Mouse (Mus musculus) urinary bladder, adult 2 months (tissue): Measurements from ENCODE around the gene Gm42715. TPM values are rescaled to one million over a fixed set of nuclear protein-coding genes. Genes with fewer than 3 reads are reported as not detected.
"Not testable (repeated sequence)": the region's sequence is repeated elsewhere in the genome, so short reads cannot be mapped to it uniquely, and the experiment has no call there.

Experiments
- DNase-seq: peaks from one replicate; pipeline ENCODE4 v3.0.0; 2022; ENCODE audit warnings: low spot score
- polyA plus RNA-seq: library from polyadenylated mRNA; depleted of rRNA; stranded (reverse); fragments of >200 nt; gene quantifications from 2 replicates; pipeline ENCODE4 v1.2.3, GENCODE M21; 2012; rRNA removed

Gene Gm42715
- 19.3 and 25.2 TPM in 2 replicates for polyA plus RNA-seq

DNA sequence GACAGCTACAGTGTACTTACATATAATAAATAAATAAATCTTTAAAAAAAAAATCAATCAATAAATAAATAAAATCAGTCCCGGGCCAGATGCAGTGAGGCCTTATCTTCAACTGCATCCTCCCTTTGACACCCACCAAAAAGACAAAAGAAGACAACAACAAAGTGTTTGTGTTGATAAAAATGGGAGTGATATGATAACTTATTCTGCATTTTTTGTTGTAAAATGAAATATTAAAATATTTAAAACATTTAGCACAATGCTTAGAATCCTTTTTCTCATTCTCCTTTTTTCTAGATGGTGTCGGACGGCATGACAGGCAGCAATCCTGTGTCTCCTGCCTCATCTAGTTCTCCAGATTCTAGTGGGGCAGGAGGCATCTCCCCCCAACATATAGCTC lies at the start of gene Gm42715:
Gene Gm42715, plus strand, starts transcription at position 301 of the 400 bp plus-strand sequence.
- no peak for DNase-seq

DNA sequence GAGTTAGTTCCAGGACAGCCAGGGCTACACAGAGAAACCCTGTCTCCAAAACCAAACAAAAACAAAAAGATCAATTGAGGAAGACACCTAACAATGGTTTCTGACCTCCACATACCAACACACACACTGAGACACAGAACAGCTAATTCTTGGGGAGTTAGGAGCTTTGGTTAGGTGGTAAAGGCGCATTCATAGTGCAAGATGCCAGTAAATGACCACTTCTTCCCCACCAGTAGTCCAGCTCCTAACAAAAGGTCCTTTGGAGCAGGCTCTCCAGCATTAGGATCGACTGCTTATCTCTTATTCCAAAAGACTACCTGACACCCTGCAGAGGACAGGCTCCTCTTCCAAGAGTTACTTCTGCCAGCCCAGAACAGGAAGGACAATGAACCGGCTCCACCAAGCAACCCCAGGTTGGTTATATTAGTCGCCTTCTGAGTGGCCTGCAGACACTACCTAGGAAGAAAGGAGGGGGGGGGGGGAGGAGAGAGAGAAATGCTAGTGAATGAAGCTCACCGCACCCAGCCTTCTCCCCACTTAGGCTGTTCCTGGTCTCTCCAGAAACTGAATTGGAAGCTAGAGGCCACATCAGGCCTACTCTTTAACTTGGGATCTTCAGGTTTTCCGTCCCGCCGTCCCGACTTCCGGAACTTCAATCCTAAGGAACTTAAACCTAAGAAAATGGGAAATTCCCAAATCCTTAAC lies 49.2 kb upstream of the Gm42715 start:
- no peak for DNase-seq

GRCm38 (mm10) chr7:127470743-127471645 lies 48.4 kb upstream of the Gm42715 start:
- DNase-seq = peak; percentile 75

GRCm38 (mm10) chr7:127471646-127472010 lies 47.8 kb upstream of the Gm42715 start:
- DNase-seq = peak; percentile 63

GRCm38 (mm10) chr7:127472060-127472459 lies 47.3 kb upstream of the Gm42715 start:
- no peak for DNase-seq

- DNase-seq = no peak
These were observed 45.7 kb upstream of the Gm42715 start for GRCm38 (mm10) chr7:127473705-127474104.

GRCm38 (mm10) chr7:127474378-127475070 lies 44.9 kb upstream of the Gm42715 start:
- DNase-seq = no peak

GRCm38 (mm10) chr7:127475186-127475740 lies 44.1 kb upstream of the Gm42715 start:
- DNase-seq = no peak

- no peak for DNase-seq
These were observed 43.0 kb upstream of the Gm42715 start for GRCm38 (mm10) chr7:127476336-127476735.

DNA sequence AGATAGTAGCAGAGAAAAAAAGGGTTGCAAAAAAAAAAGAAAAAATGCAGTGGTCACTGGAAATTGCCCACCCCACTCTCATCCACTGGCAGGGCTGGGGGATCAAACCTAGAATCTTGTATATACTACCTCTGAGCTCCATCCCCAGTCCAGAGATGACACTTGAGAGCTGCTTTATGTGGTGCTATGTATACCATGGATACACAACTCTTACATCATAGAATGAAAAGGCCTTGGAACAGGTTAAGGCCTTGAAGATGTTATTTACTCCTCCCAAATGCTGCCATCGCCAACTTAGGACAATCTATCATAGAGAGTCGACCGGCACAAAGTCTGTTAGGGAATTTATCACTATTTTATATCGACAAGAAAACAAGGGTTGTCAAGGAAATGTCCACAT lies 42.5 kb upstream of the Gm42715 start:
- DNase-seq = no peak

DNA sequence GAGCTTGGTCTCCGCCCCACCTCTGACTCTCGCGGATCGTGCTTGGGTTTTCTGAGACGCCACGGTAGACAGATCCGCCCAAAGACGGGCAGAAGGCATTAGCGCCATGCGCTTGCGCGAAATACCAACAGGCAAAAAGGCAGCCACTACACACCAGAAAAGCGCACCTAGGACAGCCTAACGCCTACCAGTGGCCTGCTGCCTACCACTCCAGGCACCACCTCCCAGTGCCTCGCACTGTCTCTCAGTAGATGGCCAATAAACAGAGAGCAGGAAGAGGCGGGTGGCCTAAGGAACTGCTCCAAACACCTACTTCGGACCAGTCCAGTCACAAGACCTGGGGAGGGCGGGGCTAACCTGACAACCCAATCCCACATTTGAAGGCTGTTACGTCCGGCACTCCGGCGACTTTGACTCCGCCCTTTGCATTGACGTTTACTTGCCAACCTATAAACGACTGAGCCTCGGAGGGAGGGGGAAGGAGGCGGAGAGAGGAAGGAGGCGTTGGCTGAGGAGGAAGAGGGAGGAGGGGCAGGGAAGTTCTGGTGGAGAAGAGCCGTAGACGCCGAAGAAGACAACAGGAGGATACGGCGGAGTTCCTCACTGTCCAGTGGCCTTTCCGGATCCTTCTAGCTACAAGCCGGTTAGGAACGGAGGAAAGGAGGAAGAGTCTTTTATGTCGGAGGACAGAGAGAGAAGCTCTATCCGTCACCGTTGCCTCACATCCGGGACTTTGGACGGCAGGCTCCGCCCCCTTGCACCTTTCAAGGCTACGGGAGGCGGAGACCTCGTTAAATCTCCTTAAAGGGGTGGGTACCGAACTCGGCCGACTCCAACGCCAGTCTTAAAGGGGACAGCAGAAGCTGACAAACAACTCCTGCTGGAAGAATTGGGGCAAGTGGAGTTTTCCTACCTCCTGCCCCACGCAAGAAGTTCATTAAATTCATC lies 41.4 kb upstream of the Gm42715 start:
- peak; percentile 94 for DNase-seq

- peak; percentile 88 for DNase-seq
These were observed 40.6 kb upstream of the Gm42715 start, which contains the start of gene Fbrs for GRCm38 (mm10) chr7:127478635-127479317. Gene Fbrs (plus strand): TSS chr7:127479199.

- DNase-seq = no peak
These were observed 39.8 kb upstream of the Gm42715 start for GRCm38 (mm10) chr7:127479318-127480225.

DNA sequence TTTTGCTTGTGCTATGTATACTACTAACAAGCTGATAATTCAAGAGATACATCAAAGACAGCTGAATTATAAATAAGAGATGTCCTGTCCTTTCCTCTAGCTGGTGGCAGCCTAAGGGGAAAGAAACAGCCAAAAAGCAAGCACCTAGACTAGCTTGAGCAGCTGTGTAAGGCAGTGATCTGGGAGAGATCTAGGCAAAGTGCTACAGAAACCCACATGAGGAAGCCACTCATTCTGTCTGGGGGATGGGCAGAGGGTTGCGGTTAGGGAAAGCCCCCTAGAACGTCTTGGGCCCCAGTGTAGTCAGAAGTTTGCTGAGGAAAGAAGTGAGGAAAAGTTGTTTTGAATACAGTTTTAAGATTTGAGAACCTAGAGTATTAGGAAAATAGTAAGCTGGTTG lies 39.1 kb upstream of the Gm42715 start:
- no peak for DNase-seq

DNA sequence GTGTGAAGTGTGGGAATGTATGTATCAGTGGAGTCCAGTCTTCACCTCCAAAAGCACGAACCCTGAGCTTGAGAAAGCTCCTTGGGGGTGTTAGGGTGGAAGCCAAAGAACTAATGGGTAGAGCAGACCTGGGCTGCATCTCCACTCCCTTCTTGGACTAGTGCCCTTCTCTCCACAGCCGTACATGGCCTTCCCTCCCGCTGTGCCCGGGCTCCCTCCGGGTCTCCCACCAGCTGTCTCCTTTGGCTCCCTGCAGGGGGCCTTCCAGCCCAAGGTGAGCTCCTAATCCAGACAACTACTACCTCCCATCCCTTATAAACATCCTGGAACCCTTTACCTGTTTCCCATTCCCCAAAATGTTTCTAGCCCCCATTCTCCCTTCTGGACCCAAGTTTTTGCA lies 34.0 kb upstream of the Gm42715 start:
- DNase-seq = no peak

DNA sequence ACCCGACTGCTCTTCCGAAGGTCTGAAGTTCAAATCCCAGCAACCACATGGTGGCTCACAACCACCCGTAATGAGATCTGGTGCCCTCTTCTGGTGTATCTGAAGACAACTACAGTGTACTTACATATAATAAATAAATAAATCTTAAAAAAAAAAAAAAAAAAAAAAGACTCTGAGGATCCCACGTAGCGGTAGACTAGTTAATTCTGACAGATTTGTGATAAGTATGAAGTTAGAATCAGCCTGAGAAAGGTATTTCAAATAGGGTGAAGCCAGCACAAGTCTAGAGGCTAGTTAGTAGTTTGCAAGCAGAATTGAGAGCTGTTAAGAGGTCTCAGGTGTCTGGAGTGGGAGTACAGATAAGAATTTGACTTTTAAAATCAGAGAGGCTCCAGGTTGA lies 31.0 kb upstream of the Gm42715 start:
- DNase-seq = not testable (repeated sequence)

DNA sequence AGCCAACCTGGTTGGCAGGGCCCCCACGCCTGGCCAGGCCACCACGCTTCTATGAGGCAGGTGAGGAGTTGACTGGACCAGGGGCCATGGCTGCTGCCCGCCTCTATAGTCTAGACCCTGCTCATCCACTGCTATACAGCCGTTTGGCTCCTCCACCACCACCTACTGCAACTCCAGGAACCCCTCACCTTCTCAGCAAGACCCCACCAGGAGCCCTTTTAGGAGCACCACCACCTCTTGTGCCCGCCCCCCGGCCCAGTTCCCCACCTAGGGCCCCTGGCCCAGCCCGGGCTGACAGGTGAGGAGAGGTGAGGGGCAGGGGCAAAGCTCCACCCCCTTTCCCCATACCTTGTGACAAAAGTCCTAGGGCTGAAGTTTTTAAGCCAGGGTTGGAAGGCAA lies 29.4 kb upstream of the Gm42715 start:
- no peak for DNase-seq

GRCm38 (mm10) chr7:127491846-127492245 lies 27.5 kb upstream of the Gm42715 start:
- DNase-seq = no peak

DNA sequence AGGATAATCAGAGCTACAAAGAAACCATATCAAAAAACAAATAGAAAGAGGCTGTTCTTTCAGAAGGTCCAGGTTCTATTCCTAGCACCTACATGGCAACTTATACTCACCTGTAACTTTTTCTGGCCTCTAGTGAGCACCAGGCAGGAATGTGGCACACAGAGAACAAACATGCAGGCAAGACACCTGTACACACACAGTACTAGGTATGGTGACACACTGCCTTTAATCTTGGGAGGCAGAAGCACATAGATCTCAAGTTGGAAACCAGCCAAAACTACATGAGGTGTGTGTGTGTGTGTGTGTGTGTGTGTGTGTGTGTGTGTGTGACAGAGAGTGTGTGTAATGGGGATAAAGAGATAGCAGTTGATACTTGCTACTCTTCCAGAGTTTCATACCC lies 24.7 kb upstream of the Gm42715 start:
- DNase-seq = no peak
